Mouse (Mus musculus) brown adipose tissue, adult 24 weeks (tissue): ENCODE measurements around the gene Ctdsp2. TPM values are rescaled to one million over a fixed set of nuclear protein-coding genes. Genes with fewer than 3 reads are reported as not detected.

Experiments
- H3K27ac ChIP-seq: fragments of 200-500 bp; replicated peaks from 2 replicates; pipeline ENCODE4 v1.5.1; 2012; ENCODE audit warnings: low read depth, mild to moderate bottlenecking, low read length
- H3K4me1 ChIP-seq: fragments of 200-500 bp; 2 replicates; pipeline ENCODE4 v1.6.1; 2012; ENCODE audit warnings: low read length, mixed read lengths; ENCODE audit not compliant: control insufficient read depth, insufficient read depth, insufficient read length
- H3K4me3 ChIP-seq: fragments of 200-500 bp; 2 replicates; pipeline ENCODE4 v1.5.1; 2012; ENCODE audit warnings: low read depth, mild to moderate bottlenecking, low read length, moderate library complexity; ENCODE audit not compliant: insufficient read depth
- polyA plus RNA-seq: library from polyadenylated mRNA; stranded (reverse); fragments of >200 nt; gene quantifications from 2 replicates; pipeline ENCODE4 v1.2.4, GENCODE M21; 2012; ENCODE audit not compliant: missing spikeins, insufficient read depth, insufficient read length

The Ctdsp2 gene
- polyA plus RNA-seq, 1 experiment, result 42.7 TPM

GRCm38 (mm10) chr10:126993621-126994020 is 15.1 kb downstream of the Ctdsp2 start:
- Histone ChIP-seq H3K4me3 (no peak overlapping the region), H3K4me1 (peaks cover 12% of the 10 kb centered on the region), H3K27ac (no peak overlapping the region)

- H3K4me3 ChIP-seq, result no peak overlapping the region
- no peaks in the 10 kb centered on the region for H3K4me1 ChIP-seq
- H3K27ac ChIP-seq, result no peak overlapping the region
These were observed 19.0 kb downstream of the Ctdsp2 start for GRCm38 (mm10) chr10:126997340-126998113.

GRCm38 (mm10) chr10:127000529-127000928 is 22.0 kb downstream of the Ctdsp2 start, which contains the start of gene Avil:
Gene Avil, plus strand, starts transcription at chr10:127000709.
- Histone ChIP-seq H3K4me1 (no peaks in the 10 kb centered on the region), H3K4me3 (no peak within 1 kb of the TSS), H3K27ac (no peak within 1 kb of the TSS)

GRCm38 (mm10) chr10:127001297-127001696 is 22.8 kb downstream of the Ctdsp2 start:
- H3K27ac ChIP-seq, result no peak overlapping the region
- H3K4me3 ChIP-seq, result no peak overlapping the region
- no peaks in the 10 kb centered on the region for H3K4me1 ChIP-seq

GRCm38 (mm10) chr10:127002056-127002455 is 23.5 kb downstream of the Ctdsp2 start:
- no peak overlapping the region for H3K27ac ChIP-seq
- H3K4me1 ChIP-seq, result no peaks in the 10 kb centered on the region
- no peak overlapping the region for H3K4me3 ChIP-seq

GRCm38 (mm10) chr10:127002765-127003164 is 24.2 kb downstream of the Ctdsp2 start:
- H3K27ac ChIP-seq, result no peak overlapping the region
- no peaks in the 10 kb centered on the region for H3K4me1 ChIP-seq
- H3K4me3 ChIP-seq, result no peak overlapping the region

GRCm38 (mm10) chr10:127003334-127003733 is 24.8 kb downstream of the Ctdsp2 start:
- no peak overlapping the region for H3K27ac ChIP-seq
- no peaks in the 10 kb centered on the region for H3K4me1 ChIP-seq
- no peak overlapping the region for H3K4me3 ChIP-seq

GRCm38 (mm10) chr10:127003806-127004205 is 25.3 kb downstream of the Ctdsp2 start:
- H3K27ac ChIP-seq, result no peak overlapping the region
- H3K4me1 ChIP-seq, result no peaks in the 10 kb centered on the region
- H3K4me3 ChIP-seq, result no peak overlapping the region

- H3K4me3 ChIP-seq, result no peak overlapping the region
- H3K27ac ChIP-seq, result no peak overlapping the region
- no peaks in the 10 kb centered on the region for H3K4me1 ChIP-seq
These were observed 38.0 kb downstream of the Ctdsp2 start for GRCm38 (mm10) chr10:127016488-127016887.

- no peaks in the 10 kb centered on the region for H3K4me1 ChIP-seq
- H3K4me3 ChIP-seq, result no peak overlapping the region
- no peak overlapping the region for H3K27ac ChIP-seq
These were observed 38.6 kb downstream of the Ctdsp2 start for GRCm38 (mm10) chr10:127017071-127017470.

GRCm38 (mm10) chr10:127018422-127018821 is 39.9 kb downstream of the Ctdsp2 start:
- no peak overlapping the region for H3K27ac ChIP-seq
- no peak overlapping the region for H3K4me3 ChIP-seq
- peaks cover 2% of the 10 kb centered on the region; the same call in 1 of the 2 replicates for H3K4me1 ChIP-seq

GRCm38 (mm10) chr10:127030336-127031296 is 52.1 kb downstream of the Ctdsp2 start, which contains the start of gene Tsfm:
Gene Tsfm, minus strand, starts transcription at chr10:127030840.
- H3K4me1 ChIP-seq, result no peaks in the 10 kb centered on the region
- peak within 1 kb of the TSS; percentile 82 for H3K4me3 ChIP-seq
- H3K27ac ChIP-seq, result peak within 1 kb of the TSS; percentile 47

- no peak overlapping the region for H3K27ac ChIP-seq
- H3K4me3 ChIP-seq, result no peak overlapping the region
- H3K4me1 ChIP-seq, result no peaks in the 10 kb centered on the region
These were observed 54.8 kb downstream of the Ctdsp2 start for GRCm38 (mm10) chr10:127033301-127033741.

- Histone ChIP-seq H3K4me3 (no peak overlapping the region), H3K27ac (no peak overlapping the region), H3K4me1 (0 out of 2 replicates have a peak, but pooled peaks cover 3% of the 10 kb centered on the region)
These were observed 57.8 kb downstream of the Ctdsp2 start for GRCm38 (mm10) chr10:127036273-127036672.

GRCm38 (mm10) chr10:127037641-127038040 is 59.1 kb downstream of the Ctdsp2 start:
- no peak overlapping the region for H3K4me3 ChIP-seq
- H3K27ac ChIP-seq, result no peak overlapping the region
- 0 out of 2 replicates have a peak, but pooled peaks cover 3% of the 10 kb centered on the region for H3K4me1 ChIP-seq
